Mouse (Mus musculus) kidney, adult 2 months (tissue): ENCODE measurements at regions not wholly inside any gene's neighbourhood (a gene's known extent, or its start where the extent isn't known, plus 50 kb on each side); places are given as distances from the start of the nearest gene placed in this dataset.
"Not testable (repeated sequence)": the region's sequence is repeated elsewhere in the genome, so short reads cannot be mapped to it uniquely, and the experiment has no call there.

Experiments used
- DNase-seq: peaks from one replicate; pipeline ENCODE4 v3.0.0; 2021
- H3K27ac ChIP-seq: fragments of 200-500 bp; 2 replicates; pipeline ENCODE4 v1.5.1; 2012; ENCODE audit warnings: low read depth, low read length, control low read depth, inconsistent platforms; ENCODE audit not compliant: insufficient read depth
- H3K27me3 ChIP-seq: fragments of 200-500 bp; replicated peaks from 2 replicates; pipeline ENCODE4 v1.6.1; 2012; ENCODE audit warnings: mild to moderate bottlenecking, moderate library complexity, low read length, inconsistent platforms; ENCODE audit not compliant: control insufficient read depth, insufficient read depth
- H3K36me3 ChIP-seq: fragments of 200-500 bp; 2 replicates; pipeline ENCODE4 v1.6.1; 2012; ENCODE audit warnings: mild to moderate bottlenecking, moderate library complexity, low read length, inconsistent platforms; ENCODE audit not compliant: control insufficient read depth, insufficient read depth
- H3K4me1 ChIP-seq: fragments of 200-500 bp; 2 replicates; pipeline ENCODE4 v1.6.1; 2011; ENCODE audit warnings: low read length; ENCODE audit not compliant: control insufficient read depth, insufficient read depth
- H3K4me3 ChIP-seq: fragments of 200-500 bp; 2 replicates; pipeline ENCODE4 v1.5.1; 2011; ENCODE audit warnings: mild to moderate bottlenecking, low read depth, low read length, control low read depth; ENCODE audit not compliant: insufficient read depth
- CTCF ChIP-seq: fragments of 200-500 bp; conservative IDR thresholded peaks from 2 replicates; pipeline ENCODE4 v1.5.1; 2011; ENCODE audit warnings: low read depth, mild to moderate bottlenecking, control low read depth, low read length, moderate library complexity, mixed read lengths; ENCODE audit not compliant: insufficient read depth, insufficient read length
- POLR2A ChIP-seq: fragments of 200-500 bp; IDR thresholded peaks from one replicate; pipeline ENCODE4 v1.6.1; 2011; ENCODE audit warnings: low read depth, low read length, control low read depth
- WGBS: fragments of 180-500 bp; shearing (Covaris S2); methylation state at CpG from one replicate; pipeline ENCODE4 v1.1.7; 2018; 5-methylcytosine and 5-hydroxymethylcytosine counted together

GRCm38 (mm10) chr12:71693346-71694038 is 137.4 kb upstream of the Daam1 start:
- Histone ChIP-seq H3K36me3 (no peaks in the 10 kb centered on the region), H3K4me1 (no peaks in the 10 kb centered on the region), H3K27ac (no peak overlapping the region), H3K4me3 (no peak overlapping the region), H3K27me3 (no peaks in the 10 kb centered on the region)
- WGBS = 69% methylated on average over 10 of the region's 10 CpGs
- TF ChIP-seq CTCF = no peak
- TF ChIP-seq POLR2A = no peak
- DNase-seq = no peak

- Histone ChIP-seq H3K27me3 (no peaks in the 10 kb centered on the region), H3K36me3 (no peaks in the 10 kb centered on the region), H3K4me3 (no peak overlapping the region), H3K4me1 (no peaks in the 10 kb centered on the region), H3K27ac (no peak overlapping the region)
- peak; percentile 21 for DNase-seq
- peak; percentile 35; the same call in 1 of the 2 replicates for TF ChIP-seq CTCF
- TF ChIP-seq POLR2A = no peak
- 86% methylated on average over 2 of the region's 2 CpGs for WGBS
Measured at GRCm38 (mm10) chr12:71701753-71702152, 129.1 kb upstream of the Daam1 start.

GRCm38 (mm10) chr12:71702181-71702580 is 128.7 kb upstream of the Daam1 start:
- H3K4me3 ChIP-seq = no peak overlapping the region
- no peaks in the 10 kb centered on the region for H3K36me3 ChIP-seq
- WGBS = 90% methylated on average over 11 of the region's 11 CpGs
- TF ChIP-seq POLR2A (no peak), CTCF (no peak)
- no peaks in the 10 kb centered on the region for H3K4me1 ChIP-seq
- no peak overlapping the region for H3K27ac ChIP-seq
- no peak for DNase-seq
- H3K27me3 ChIP-seq = no peaks in the 10 kb centered on the region

DNA sequence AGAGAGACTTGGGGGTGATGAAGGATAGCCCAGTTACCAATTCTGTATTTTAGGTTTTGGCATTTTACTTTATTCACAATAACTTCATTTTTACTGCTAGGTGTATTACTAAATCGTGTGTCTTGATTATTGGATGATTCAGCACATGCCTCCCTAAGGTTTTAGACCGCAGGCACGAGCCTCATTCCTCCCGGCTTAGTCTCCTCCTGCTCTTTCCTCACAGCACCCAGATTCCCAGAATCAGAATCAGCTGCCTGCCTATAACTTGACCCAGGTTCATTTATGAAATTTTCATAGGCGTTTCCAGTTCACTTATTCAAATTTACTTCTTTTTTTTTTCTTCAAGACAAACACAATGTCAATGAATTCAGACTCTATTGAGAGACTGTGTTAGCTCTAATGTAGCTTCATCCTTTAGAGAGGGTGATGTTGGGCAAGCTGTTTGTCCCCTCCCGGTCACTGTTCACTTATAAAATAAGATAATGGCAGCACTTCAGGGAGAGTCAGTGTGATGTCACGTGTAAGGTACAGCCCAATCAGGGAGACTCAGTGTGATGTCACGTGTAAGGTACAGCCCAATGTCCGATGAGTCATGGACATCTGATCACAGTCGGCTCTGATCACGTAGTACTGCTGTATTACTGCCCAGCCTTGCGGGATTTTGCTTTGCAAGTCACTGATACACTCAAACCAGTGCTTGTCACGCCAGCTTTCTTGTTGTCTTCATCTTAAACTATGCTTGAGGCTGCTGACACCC is 127.6 kb upstream of the Daam1 start:
- Histone ChIP-seq H3K4me1 (no peaks in the 10 kb centered on the region), H3K4me3 (no peak overlapping the region), H3K27me3 (no peaks in the 10 kb centered on the region), H3K27ac (no peak overlapping the region), H3K36me3 (no peaks in the 10 kb centered on the region)
- DNase-seq = no peak
- WGBS = 85% methylated on average over 13 of the region's 13 CpGs
- TF ChIP-seq POLR2A (no peak), CTCF (no peak)

DNA sequence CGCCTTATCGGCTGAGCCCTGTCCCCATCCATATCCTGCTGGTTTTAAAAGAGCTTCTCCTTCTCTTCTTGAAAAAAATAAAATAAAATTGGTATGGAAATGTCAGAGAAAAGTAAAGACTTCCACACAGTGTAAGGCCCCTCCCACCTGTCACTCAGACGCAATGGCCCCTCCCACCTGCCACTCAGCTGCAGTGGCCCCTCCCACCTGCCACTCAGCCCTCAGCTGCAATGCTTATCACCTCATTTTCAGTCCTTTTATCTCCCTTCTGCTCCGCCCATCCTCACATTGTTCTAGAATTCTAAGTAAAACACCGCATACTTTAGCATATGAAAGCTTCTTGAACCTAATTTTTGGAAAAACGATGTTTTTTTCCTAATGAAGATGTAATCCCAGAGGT is 126.4 kb upstream of the Daam1 start:
- H3K36me3 ChIP-seq = no peaks in the 10 kb centered on the region
- no peak for TF ChIP-seq CTCF
- no peak for TF ChIP-seq POLR2A
- H3K27me3 ChIP-seq = no peaks in the 10 kb centered on the region
- WGBS = 81% methylated on average over 6 of the region's 6 CpGs
- no peaks in the 10 kb centered on the region for H3K4me1 ChIP-seq
- H3K27ac ChIP-seq = no peak overlapping the region
- no peak overlapping the region for H3K4me3 ChIP-seq
- DNase-seq = no peak

- no peaks in the 10 kb centered on the region for H3K27me3 ChIP-seq
- TF ChIP-seq POLR2A = no peak
- peak; percentile 82 for TF ChIP-seq CTCF
- no peaks in the 10 kb centered on the region for H3K36me3 ChIP-seq
- H3K4me1 ChIP-seq = no peaks in the 10 kb centered on the region
- no peak overlapping the region for H3K27ac ChIP-seq
- no peak overlapping the region for H3K4me3 ChIP-seq
- DNase-seq = peak; percentile 53
- 22% methylated on average over 10 of the region's 10 CpGs for WGBS
Measured at GRCm38 (mm10) chr12:71707727-71708369, 123.0 kb upstream of the Daam1 start.

GRCm38 (mm10) chr12:71714606-71715005 is 116.3 kb upstream of the Daam1 start:
- no peak overlapping the region for H3K4me3 ChIP-seq
- TF ChIP-seq POLR2A (no peak), CTCF (no peak)
- H3K27me3 ChIP-seq = no peaks in the 10 kb centered on the region
- DNase-seq = no peak
- H3K27ac ChIP-seq = no peak overlapping the region
- no peaks in the 10 kb centered on the region for H3K4me1 ChIP-seq
- H3K36me3 ChIP-seq = no peaks in the 10 kb centered on the region
- WGBS = 69% methylated on average over 7 of the region's 7 CpGs

DNA sequence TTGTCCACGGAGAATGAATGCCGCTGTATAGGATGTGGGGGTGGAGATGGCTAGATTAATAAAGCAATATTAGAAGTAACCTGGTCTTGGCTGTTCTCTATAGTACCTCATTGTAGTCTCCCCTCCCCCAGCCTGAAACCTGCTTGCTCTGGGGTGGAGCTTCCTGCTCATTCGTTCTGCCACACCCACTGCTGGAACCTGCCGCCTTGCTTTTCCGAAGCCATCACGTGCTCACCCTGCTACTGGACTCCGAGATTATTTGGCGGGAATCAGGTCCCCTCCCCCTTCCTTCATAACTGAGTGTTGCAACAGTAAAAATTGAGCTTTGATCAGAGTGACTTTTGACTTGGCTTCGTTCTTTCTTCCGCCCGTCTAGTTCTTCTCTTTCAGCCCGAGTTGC is 112.5 kb upstream of the Daam1 start:
- not testable (repeated sequence) for H3K36me3 ChIP-seq, H3K4me3 ChIP-seq, H3K27ac ChIP-seq, H3K27me3 ChIP-seq, H3K4me1 ChIP-seq
- 63% methylated on average over 12 of the region's 12 CpGs for WGBS
- DNase-seq = peak; percentile 40
